Mouse (Mus musculus): Measurements from ENCODE around the gene Arih2.

Arih2 gene

DNA sequence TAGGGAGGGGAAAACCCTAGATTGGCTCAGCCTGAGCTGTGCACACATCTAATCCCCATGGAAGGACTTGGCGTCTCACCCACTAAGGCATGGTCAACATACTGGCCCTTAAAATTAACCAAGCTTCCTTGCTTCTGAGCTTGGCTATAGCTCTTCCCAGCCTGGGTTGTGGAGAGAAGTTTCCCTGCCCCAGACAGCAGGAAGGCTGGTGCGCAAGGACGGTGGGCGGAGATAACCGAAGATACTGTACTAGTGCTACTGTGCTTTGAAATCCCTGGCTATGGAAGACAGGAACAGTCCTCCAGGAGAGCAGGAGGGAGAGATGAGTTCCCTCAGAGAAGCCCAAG lies 69.9 kb downstream of the Arih2 start:
- no peak for DNase-seq (ENCODE audit: low read depth, low spot score)

DNA sequence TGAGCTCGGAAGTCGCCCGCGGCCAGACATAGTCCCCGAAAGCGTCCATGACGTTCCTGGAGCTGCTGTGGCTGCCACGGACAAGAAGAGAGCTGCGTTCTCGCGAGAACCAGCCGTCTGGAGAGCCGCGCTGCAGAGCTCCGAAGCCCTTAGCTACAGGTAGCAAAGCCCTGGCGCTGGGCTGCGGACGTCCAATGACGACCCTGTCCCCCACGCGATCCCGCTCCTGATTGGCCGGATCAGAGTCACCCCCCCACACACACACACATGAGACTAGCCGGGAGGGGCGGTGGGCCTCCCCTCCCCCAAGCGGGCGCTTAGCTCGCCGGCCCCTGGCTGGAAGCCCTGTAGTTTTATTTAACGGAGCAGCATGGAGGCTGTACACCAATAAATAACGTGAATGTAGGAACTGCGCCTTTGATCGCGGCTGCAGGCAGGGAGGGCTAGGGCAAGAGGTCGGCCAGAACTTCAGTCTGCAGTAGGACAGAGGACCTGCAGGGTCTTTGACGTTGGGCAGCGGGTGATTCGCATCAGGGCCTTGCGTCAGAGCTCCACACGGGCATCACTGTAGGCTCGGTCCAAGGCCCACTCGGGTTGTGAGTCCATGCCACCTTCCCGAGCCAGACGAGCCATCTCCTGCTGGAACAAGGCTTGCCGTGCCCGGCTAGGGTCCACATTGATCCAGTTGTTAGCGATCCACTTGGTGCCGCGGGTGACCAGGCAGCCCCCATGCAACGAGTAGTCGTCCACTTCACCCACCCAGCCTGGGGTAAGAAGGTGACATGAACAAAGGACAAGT lies 70.4 kb downstream of the Arih2 start, which contains the start of gene Wdr6:
Wdr6 (minus strand) TSS at position 195 of the 799 bp plus-strand sequence.
- peak; percentile 91 for DNase-seq (ENCODE audit: low read depth, low spot score)

DNA sequence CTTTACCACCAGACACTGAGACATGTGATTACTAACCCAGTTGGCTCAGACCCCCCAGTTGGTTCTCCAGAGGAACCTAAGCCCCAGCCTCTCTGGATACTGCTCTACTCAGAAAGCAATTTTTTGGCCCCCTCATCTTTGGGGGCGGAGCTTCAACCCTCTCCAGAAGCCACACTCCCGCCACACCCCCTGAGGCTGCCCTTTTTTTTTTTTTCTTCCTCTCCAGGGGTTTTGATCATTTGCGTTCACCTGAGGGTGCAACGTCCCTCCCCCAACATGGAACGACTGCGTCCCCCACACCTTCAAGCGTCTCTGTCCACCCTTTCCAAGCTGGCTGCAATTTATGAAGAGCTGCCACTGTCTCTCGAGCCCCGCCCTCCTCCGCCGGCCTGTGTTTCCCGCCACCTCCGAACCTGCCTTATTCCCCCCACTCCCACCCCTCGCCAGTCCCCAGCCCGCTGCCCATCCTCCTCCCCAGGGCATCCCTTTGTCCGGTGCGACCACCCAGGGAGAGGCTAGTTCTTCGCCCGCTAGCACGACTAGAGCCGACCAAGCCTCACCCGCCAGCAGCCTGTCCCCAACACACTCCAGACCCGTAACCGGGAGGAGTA lies 71.1 kb downstream of the Arih2 start:
- DNase-seq (ENCODE audit: low read depth, low spot score): peak; percentile 68

DNA sequence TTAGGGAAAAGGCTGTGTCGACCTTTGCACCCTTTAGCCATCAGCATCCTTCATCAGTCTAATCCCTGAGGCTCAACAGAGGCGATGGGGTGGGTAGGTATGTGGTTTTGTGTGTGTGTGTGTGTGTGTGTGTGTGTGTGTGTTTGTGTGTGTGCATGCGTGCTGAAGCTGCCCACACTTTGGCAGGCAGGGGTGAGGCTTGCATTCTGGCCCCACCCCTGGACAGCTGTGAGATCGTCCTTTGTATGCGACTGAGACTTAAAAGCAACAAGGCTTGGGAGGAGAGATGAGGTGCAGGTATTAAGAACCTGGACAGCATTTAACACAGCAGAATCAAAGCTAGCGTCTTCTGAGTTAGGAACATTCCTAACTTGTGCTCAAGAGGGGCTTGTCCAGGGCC lies 72.2 kb downstream of the Arih2 start:
- no peak for DNase-seq (ENCODE audit: low read depth, low spot score)

DNA sequence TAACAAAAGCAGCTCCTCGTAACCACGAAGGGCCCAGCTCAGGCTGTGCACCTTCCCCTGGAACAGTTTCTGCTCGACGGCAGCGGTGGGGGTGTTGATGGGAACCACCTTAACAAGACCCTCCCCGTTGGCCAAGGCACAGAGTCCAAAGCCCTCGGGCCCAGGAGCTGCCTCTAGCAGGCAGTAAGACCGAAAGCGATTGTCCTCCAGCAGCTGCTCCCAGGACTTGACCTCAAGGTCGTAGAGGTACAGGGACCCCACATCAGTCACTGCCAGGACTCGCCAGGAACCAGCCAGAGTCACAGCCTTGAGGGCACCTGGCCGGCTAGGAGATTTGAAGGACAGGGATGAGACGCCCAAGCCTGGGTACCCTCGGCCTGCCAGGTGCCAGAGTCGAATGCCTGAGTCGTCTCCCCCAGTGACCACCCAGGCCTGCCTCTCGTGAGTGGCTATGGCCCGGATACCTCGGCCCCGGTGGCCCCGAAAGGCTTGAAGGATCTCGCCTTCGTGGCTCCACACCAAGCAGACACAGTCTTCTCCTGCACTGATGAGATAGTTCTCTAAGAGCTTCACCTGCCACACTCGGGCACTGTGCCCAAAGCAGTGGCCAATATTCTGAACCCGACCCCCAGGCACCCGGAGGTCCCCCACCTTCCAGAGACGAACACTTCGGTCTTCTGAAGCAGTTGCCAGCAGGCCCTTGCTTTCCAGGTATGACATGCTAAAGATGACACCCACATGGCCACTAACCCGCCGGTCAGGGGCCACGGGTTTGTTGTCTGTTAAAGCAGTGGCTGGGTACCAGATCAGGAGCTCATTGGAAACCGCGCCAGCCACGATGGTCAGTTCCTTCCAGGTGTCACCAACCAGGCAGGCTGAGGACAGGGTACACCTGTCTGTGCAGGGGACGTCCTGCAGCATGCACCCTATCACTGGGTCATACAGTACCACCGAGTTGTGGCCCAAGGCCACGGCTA lies 73.6 kb downstream of the Arih2 start:
- no peak for DNase-seq (ENCODE audit: low read depth, low spot score)

DNA sequence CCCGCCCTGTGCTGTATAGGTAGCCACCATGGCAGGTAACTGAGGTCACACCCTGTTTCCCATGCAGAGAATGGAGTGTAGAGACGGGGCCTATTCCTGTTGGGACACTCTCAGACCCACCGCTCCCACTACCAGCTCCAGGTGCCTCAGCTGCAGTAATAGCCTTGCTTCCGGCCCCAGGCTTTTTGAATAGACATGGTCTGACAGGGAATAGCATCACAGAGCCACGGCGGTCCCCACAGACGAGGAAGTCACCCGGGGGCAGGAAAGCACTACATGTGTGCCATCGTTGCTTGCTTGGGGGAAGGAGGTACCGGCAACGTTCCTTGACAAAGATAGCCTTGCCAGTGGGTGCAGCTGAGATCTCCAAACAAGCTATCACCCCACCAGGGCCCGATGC lies 74.3 kb downstream of the Arih2 start:
- no peak for DNase-seq (ENCODE audit: low read depth, low spot score)

DNA sequence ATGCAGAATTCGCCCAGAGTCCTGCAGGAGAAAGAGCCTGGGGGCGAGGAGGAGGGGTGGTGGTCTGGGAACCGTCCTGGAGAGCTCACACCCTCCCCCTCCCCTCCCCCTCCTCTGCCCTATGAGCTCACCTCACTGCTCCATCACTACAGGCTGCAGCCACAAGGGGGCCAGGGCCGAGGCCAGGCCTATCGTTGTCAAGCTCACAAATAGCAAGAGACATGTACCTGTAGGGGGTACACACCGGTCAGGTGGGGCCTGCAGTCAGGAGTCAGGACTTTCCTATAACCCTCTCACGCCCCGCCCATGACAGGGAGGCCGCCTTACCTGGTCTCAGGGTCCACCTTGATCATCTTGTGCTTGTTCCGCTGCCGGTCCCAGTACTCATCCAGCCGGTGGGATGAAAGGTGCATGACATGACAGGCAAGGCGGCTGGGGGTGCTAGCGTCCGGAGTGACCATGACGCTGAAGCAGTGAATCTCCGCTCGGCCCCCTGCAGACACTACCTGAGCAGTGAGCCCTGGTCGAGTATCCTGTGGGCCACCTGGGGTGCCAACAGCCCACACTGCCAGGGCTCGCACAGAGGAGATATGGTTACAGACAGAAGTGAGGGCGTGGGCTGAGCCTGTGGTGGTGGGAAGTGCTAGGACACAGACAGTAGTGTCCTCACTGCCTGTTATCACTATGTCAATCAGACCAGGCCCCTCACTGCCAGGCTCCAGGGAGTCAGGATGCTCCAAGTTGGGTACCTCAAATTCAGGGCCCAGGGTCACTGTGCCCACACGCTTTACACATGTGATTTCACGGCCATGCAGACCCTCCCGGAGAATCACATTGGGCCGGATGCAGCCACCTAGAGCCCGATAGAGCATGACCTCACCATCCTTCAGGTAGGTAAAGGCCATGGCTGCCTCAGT lies 75.2 kb downstream of the Arih2 start:
- DNase-seq (ENCODE audit: low read depth, low spot score): peak; percentile 60

DNA sequence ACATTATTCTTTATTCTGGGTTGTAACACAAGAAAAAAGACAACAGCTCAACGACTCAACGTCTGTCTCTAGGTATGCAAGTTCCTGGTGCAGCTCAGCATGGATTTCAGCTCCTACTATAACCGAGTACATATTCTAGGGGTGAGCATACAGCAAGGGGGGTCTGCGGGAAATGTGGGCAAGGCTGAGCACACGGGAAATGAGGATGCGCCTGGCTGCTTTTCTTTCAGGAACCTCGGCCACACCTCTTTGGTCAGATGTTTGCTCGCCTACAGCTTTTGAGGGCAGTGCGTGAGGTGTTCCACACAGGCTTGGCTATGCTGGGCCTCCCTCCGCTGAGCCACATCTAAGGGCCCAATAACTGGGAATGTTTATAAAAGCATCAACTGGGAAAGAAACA lies 76.9 kb downstream of the Arih2 start:
- no peak for DNase-seq (ENCODE audit: low read depth, low spot score)

DNA sequence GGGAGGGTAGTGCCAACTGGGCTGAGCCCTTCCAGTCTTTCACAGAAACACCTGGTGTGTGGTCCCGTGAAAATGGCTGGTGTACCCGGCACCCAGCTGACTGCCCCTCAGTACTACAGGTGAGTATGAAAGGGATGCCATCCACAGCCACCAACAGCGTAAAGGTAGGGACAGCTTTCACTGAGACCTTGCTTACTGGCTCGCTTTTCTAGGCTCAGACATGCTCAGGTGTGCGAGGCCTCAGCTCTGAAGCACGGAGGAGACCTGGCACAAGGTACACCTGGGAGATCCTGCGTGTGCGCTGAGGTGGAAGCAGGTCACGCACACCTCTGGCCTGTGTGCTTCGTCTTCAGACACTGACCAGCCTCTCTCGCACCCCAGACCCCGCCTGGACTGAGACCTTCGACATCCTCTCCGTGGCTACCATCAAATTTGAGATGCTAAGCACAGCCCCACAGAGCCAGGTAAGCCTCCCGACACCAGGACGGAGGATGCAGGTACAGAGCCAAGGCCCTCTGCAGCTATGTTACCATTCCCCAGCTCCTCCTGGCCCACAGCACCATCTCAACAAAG lies 77.7 kb downstream of the Arih2 start:
- DNase-seq (ENCODE audit: low read depth, low spot score): no peak

DNA sequence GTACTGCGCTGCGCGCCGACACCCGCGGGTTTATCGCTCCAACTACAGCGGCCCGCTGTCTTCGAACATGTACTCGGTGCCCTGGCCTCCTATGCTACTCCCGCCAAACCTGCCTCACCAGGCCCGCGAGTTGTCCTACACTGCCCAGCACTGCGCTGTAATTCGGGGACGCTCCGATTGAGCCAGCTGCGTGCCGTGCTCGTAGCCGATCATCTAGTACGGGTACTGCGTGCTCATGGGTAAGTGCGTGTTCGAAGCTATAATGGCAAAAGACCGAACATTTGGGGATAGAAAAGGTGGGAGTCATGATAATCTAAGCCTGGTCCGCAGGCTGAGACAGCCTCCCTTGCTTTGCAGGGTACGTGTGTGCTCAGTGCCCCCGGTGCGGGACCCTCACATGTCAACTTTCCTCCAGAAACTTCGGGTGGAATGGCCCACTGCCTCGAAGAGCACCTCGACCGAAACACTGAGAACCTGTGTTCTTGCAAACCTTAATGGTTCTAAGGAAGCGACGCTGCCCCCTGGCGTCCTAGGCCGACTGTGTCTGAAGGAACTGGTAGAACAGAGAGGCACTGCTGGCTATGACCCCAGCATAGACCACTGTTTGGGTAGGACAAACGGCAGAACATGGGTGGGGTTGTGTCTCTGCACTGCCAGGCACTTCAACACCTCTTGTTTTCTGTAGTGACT lies 78.8 kb downstream of the Arih2 start:
- DNase-seq (ENCODE audit: low read depth, low spot score): peak; percentile 89

DNA sequence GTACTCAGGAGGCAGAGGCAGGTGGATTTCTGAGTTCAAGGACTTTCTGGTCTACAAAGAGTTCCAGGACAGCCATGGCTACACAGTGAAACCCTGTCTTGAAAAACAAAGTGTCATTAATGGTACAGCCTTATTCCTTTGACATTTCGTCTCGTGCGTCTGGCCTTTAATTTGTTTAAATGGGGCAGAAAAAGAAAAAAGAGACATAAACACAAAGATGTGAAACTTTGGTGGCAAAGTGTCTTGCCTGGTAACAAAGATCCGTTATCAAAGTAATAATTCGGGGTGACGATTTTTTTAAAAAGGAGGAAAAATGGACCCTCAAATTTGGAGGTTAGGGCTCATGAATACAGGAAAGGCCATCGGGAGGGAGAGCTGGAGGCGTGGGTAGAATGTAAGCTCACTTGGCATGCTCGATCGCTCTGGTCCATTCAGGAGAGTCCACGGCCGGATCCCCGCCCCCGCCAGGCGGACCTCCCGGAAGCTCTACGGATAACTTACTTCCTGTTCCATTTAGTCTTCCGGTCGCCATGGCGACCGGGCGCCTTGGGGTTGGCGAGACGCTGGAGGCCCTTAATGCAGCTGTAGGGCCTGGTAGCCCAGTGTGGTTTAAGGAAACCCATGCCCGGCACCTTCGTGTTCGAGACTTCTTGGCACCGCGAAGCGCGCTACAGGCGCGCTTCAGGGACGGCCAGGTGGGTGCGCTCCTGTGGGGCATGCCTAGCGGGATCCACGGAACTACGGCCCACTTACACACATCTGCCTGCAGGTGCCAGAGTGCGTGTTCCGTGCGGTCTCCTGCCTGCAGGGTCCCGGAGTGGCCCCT lies 79.6 kb downstream of the Arih2 start, which contains the start of gene Dalrd3:
Dalrd3 (plus strand) TSS at position 506 of the 826 bp plus-strand sequence.
- DNase-seq (ENCODE audit: low read depth, low spot score): peak; percentile 95

DNA sequence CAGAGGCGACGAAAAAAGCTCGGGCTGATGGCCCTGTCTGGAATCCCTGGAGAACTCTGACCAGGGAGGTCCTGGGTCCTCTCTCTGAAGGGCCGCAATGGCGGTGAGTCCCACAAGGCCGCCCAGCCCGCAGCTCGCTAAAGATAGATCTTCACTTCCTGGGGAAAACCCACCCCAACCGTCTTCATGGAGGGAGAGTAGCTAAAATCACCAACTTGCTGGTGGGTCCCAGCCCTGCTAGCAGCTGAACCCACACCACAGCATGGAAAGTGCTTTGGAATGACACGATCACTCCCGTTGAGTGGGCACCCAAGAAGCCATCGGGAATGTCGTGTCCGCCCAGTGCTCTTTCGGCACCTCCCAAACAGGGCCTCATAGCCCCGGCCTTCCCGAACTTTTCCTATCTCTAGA lies 80.7 kb downstream of the Arih2 start:
- no peak for DNase-seq (ENCODE audit: low read depth, low spot score)

DNA sequence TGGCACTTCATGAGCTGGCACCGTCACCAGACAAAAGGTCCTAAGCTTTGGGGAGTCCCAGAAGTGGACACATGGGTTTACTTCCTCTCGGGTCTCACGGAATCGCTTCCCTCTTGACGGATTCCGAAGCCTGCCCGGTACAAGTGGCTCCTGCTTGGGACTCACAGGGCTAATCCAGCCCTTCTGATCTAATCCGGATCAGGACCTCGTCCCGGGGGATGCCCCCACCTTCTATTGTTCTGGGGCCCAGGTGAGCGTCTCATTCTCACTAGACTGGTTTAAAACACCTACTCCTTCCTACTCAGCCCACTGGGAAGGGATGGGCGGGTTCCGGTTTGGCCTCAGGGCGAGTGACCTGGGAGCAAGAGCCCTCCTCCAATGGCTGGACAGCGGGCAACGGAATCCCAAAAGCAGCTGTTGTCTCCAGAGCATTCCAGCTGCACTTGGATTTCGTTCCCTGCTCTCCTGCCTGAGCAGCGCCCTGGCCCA lies 81.2 kb downstream of the Arih2 start:
- DNase-seq (ENCODE audit: low read depth, low spot score): peak; percentile 47

DNA sequence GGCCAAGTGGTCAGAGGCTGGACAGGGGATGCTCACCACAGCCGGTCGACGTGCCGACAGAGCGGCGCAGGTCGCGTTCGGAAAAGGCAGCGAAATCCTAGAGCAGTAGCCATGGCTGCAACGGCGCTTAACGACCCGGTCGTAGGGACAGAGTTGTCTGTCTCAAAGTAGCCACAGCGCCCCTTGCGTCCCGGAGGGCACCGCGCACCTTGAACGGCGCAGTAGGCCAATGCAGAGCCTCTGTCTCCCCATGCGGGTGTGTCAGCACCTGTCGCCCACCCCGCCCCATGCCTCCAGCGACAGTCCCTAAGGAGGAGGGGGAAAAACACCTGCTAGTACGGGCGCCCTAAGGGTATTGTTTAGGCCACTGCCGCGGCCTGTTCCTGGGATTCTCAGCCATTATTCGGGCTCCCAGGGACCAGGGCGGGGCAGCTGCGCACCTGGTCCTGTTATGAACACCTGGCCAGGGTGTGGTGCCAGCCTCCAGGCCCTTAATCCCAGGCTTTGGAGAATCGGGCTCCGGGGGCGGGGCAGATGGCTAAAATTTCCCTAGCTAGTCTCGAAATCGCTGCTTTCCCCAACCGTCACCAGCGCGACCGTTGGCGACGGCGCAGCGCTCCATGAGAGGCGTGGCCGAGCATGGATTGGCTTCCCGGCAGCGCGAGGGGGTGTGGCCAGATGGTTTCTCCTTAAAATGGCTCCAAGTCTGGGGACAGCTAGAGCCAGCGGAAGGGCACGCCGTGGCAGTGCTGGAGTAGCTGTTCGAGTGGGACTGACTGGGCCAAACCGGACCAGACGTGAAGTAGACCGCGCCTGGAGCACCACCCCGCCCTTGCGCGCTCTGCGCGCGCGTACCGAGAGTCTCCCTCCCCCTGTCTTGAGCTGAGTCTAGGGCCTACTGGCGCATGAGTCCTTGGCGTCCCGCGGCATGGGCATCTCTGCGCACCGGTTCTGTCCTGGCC lies 82.1 kb downstream of the Arih2 start, which contains the start of gene Ndufaf3:
Ndufaf3 (minus strand) TSS at position 620 of the 962 bp plus-strand sequence.
- DNase-seq (ENCODE audit: low read depth, low spot score): peak; percentile 93

DNA sequence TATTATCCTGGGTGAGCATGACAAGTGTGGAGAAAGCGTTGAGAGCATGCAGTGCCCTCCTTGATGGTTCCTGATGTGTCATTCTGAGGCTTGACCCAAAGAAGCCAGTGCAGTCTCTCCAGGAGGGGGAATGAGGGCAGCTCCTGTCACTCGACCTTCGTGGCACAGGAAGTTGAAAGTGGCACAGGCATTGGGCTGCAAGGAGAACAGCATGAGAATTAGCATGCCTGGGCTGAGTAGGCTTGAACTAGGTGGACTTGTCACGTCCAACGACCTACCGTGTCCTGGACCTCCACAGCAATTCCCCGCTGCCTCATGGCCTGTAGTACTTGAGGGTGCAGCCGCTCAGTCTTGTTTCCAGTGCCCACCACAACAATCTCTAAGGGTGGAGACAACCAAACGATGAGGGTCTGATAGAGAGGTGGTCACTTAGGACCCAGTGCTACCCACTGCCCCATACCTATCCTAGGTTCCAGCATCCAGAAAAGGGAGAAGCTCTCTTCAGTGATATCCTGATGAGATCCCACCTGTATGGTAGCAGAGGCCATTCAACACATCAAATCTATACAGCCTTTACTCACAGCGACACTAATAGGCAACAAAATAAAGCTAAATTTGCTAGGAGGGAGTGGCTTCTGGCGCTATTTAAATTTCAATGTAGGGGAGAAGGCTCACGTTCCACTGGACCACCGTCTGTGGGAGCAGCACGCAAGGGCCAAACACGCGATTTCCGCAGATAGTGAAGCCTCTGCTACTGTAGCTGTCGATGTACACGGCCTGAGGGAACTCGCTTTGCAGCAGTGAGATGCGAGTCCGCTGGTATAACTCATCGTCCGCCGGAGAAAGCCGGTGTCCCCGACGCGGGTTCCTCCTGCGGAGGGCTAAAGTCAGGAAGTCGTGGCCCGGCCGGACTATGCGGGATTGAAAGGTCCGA lies 83.0 kb downstream of the Arih2 start:
- peak; percentile 27 for DNase-seq (ENCODE audit: low read depth, low spot score)

DNA sequence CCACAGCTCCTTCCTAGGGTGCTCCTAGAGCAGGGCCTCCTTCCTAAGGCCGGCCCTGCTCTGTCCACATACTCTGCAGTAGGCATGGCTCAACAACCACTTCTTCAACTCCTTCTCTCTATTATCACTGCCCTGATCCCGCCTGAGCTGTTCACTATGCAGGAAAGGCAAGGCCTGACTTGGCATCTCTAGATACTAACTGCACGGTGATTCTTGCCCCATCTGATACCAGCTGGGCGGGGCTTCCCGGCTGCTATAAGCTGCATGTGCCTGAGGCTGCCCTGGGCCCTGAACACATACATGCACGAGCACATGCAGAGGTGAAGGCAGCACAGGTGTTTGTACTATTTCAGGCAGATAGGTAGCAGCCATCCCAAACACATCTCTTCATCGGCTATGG lies 85.1 kb downstream of the Arih2 start:
- no peak for DNase-seq (ENCODE audit: low read depth, low spot score)

DNA sequence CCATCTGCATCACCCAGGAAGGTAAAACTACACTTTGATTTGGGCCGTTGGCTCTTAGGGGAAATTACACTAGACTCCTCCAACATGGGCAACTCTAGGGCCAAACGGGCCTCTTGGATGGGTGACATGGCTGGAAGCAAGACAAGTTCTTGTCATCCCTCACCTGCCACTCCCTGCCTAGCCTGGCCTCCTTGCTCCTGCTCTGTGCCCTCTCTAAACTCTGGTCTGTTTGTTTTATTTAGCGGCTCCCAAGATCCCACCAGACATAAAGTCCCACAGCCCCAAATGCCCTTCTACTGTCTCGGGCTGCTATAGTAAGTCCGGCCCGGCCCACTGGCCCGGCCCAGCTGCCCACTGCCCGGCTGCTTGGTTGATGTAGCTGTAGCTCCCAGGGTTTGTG lies 85.5 kb downstream of the Arih2 start:
- DNase-seq (ENCODE audit: low read depth, low spot score): no peak

Data from 3T3-L1 (cell line).